Mouse (Mus musculus) naive thymus-derived CD4-positive, alpha-beta T cell, adult 2 months (primary cell): ENCODE results near the gene Gga2.

Experiments
- DNase-seq: peaks from one replicate; pipeline ENCODE4 v3.0.0-alpha.2; 2011; ENCODE audit warnings: low read depth

The Gga2 gene

DNA sequence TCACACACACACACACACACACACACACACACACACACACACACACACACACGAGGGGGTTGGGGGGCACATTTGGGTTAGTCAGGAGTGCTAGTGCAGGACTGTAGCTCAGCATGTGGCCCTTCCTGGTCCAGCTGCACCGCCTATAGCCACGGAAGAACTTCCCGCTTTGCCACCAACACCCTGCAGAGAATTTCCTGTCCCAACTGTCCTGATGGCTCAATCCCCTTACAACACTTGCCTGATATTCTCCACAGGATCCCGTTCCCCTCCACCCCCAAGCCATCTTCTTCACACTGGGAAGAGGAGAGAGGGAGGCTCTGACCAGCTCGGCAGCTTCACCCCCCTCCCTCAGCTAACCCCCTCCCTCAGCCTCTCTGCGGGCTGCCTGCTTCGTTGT lies 20.6 kb downstream of the Gga2 start:
- no peak for DNase-seq

DNA sequence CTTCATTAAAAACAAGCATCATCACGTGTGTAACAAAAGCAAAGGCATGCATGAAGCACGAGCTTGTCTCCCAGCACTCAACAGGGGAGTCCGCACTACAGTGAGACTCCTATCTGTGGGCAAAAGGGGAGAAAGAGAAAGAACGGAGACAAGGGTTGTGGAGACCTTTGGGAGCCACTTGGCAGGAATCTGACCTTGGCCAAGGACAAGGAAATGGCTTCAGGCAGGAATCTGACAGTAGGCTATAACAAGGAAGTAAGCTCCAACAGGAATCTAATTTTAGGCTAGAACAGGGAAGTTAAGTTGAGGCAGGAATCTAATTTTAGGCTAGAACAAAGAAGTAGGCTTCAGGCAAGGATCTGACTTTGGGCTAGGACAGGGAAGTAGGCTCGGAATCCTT lies 25.1 kb downstream of the Gga2 start:
- DNase-seq, result no peak

- DNase-seq, result peak; percentile 97
These were observed 39.6 kb downstream of the Gga2 start, which contains the start of gene Cog7 for GRCm38 (mm10) chr7:121981307-121981871. Gene Cog7 (minus strand): TSS chr7:121981711.

DNA sequence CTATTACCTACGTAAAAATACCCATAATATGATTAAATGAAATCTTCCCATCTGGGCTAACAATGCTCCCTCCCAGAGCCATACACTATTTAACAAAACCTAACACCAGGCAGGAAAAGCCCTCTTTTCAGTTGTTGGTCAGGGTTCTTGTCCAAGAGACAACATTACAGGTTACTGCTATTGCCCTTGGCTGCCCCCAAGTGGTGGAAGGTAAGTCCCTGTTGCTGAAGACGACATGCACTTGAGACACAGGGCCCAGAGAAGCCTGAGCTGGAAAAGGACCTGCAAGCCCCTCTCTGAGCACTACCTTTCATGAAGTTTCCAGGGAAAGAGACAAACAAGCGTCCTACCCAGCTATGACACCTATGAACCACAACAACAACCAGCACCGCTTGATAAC lies 46.0 kb downstream of the Gga2 start:
- peak; percentile 54 for DNase-seq

GRCm38 (mm10) chr7:121971698-121972097 lies 49.3 kb downstream of the Gga2 start:
- no peak for DNase-seq

- no peak for DNase-seq
These were observed 50.8 kb downstream of the Gga2 start for GRCm38 (mm10) chr7:121970250-121970649.

GRCm38 (mm10) chr7:121968816-121969215 lies 52.2 kb downstream of the Gga2 start:
- DNase-seq, result peak; percentile 13

DNA sequence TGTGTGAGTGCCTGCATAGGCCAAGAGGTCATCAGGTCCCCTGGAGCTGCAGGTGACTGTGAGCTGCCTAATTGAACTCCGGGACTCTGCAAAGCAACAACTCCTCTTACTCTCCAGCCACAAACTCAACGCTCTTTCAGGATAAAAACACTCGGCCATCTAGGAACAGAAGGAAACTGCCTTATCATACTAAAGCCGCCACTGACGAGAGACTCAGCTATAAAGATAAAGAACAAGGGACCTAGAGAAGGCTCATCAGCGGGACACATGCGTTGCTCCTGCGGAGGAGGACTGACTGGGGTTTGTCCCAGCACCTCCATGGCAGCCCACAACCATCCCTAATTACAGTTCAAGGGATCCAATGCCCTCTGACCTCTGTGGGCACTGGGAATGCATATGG lies 52.8 kb downstream of the Gga2 start:
- no peak for DNase-seq

GRCm38 (mm10) chr7:121966169-121966568 lies 54.9 kb downstream of the Gga2 start:
- no peak for DNase-seq

DNA sequence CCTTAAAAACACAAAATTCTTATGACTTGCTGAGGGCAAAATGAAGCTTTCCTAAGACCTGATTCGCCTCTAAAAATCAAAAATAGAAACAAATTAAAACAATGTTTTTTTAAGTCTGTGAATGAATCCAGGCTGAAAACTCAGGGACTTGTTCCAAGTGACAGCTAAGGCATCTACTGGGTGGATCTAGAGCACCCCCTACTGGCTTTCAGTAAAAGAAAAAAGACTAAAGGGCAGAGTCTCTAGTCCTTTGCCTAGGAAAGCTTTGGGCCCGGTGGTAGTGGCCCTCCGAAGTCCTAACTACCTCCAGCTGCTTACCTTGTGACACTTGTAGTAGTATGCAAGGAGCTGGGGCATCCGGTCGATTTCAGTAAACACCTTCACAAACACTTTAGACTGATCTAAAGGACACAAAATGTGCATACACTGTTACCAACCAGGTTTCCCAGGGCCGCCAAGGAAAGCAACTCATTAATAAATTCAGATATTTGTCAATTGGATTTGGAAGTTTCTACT lies 57.1 kb downstream of the Gga2 start:
- peak; percentile 63 for DNase-seq

- no peak for DNase-seq
These were observed 58.5 kb downstream of the Gga2 start for GRCm38 (mm10) chr7:121962571-121962959.

DNA sequence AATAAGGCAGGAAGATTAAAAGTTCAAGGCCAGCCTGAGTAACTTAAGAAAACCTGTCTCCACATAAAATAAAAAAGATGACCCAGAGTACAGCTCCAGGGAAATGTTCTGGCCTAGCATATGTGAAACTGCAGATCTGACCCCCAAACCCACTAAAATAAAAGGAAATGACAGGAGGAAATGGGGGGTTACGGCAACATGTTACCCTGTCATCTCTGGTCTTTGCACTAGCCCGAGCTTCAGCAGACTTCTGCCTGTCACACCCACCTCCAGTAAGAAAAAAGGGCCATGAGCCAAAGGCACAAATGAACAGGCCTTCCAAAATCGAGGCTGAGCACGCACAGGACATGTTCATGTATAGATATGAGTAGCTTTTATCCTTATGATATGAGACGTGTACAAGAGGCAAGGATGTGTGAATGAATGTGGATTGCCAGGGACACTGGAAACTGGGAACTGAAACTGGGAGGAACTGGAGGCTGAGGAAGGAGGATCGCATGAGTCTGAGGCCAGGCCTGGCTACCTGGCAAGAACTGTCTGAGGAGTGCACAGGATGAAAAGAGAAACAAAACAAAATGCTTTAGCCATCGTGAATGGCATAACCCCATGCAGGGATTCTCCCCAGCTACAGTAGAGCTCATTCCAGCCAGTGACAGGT lies 59.0 kb downstream of the Gga2 start:
- DNase-seq, result no peak

DNA sequence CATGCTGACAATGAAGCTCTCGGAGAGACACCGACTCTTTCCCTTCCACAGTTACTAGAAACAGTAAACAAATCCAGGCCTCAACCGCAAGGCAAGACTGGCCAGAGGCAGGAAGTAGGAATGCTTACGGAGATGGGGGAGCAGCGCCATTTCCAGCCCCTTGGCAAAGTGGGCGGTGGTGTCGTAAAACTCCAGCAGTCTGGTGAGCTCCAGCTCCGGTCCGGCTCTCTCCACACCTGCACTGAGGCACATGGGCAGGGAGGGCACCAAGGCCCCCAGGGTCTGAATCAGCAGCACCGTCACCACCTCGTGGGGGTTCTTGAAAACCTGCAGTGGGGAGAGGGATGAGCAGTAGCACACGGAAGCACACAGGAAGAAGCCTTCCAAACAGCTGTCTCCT lies 65.2 kb downstream of the Gga2 start:
- no peak for DNase-seq

DNA sequence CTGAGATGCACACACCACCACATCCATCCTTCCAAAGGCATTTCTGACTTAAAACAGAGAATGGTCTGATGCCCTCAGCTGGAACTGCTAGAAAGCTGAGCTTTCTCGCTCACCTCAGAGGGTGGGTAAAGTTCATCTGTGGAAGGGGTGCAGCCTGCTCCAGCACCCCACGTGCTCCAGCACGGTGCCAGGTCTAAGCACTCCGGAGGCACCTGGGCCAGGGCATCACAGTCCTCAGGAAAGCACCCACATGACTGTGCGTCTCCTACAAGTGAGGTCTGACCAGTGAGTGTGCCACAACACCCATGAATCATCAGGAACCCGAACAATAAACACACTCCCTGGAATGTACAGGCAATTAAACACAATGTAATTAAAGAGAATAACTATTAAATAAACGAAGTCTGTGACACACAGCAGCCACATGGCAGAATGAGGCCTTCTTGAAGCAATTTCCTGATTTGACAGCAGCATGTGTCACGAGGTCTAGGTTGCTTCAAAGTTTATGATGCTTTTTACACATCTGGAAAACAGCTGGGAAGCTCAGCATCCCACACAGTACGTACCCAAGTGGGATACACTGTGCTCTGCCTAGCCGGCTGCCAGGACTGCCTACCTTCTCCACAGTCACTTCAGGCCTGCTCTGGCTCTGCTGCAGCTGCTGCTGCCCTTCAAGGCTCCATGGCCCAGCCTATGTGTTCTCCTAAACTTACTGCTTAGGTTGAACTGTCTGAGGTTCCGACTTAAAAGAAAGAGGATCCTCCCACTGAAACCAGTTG lies 65.9 kb downstream of the Gga2 start:
- DNase-seq, result no peak

GRCm38 (mm10) chr7:121947513-121947912 lies 73.5 kb downstream of the Gga2 start:
- no peak for DNase-seq

DNA sequence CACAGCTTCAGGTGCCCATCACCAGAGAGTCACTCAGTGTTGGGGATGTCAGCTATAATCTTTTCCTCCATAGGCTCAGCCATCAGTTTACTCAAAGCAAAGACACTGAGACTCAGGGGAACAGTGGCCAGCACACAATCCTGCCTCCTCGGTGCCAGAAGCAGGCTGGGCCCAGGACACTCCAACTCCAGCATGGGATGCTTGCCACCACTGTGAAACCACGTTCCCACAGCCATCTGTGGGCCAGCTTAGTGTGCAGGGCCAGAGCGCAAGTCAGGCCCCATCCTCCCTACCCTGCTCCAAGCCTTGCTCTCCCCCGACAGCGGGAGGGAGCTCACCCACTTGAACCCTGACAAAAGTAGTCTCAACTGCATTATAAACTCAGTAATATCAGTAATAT lies 74.8 kb downstream of the Gga2 start:
- DNase-seq, result no peak

DNA sequence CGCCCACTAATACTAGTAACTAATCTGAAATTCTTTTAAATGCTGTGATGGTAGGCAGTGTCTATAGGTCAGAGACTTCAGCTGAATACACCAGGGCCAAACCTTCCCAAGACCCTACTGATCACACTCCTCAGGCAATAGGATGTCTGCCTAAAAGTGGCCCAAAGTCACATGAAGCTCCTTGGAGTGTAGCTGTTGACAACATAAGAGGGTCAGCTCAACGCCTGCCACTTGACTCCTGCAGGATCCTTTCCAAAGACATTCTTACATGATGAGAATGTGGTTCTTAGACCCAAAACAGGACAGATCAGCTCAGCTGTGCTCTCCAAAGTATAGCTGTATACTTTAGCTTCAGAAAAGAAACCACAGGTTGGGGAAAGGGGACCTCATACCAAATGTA lies 78.7 kb downstream of the Gga2 start:
- no peak for DNase-seq

DNA sequence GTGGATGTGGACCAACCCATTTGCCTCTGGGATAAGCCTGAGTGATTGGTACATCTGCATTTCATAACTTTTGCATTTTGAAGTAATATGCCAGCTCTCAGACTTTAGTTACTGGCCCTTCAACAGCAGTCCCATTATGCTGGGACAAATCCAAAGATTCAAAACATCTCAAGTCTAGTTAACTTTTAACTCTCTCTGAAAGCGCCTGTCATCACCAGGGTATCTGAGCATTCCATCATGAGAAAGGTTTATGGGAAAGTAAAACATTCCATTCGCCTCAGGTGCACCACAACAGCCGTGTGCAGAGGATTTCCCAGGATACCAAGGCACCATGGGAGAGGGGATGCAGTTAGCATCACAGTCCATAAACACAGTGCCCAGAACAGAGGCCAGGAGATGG lies 79.4 kb downstream of the Gga2 start:
- no peak for DNase-seq

GRCm38 (mm10) chr7:121941016-121941415 lies 80.0 kb downstream of the Gga2 start:
- no peak for DNase-seq

- DNase-seq, result no peak
These were observed 81.3 kb downstream of the Gga2 start for GRCm38 (mm10) chr7:121939729-121940128.

DNA sequence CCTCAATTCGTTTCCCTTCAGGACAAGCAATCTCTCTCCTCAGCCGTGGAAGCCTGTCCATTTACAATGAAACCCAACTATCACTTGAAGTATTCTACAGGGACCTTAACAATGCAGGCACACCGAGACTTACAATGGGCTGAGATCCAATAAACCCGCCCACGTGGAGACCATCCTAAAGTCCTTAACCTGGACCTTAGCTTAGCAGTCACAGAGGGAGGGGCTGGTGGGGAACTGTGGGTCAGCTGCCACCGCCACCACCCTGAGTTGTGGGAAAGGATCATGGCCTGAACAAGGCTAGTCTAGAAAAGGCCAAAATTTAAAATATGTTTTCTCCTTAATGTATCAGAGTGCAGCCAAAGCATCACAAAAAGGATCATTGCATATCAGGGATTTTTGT lies 81.8 kb downstream of the Gga2 start:
- no peak for DNase-seq

- DNase-seq, result no peak
These were observed 82.7 kb downstream of the Gga2 start for GRCm38 (mm10) chr7:121938124-121938891.
